Mouse (Mus musculus) left cerebral cortex, adult 18-20 months (tissue): ENCODE results near the gene Ttll5. TPM values are rescaled to one million over a fixed set of nuclear protein-coding genes. Genes with fewer than 3 reads are reported as not detected.

Source experiments
- DNase-seq, 2 experiments: peaks; one replicate each; pipeline ENCODE4 v3.0.0; 2021 to 2022; ENCODE audit warnings: low spot score in 2 of 2, mixed read lengths in 1 of 2
- total RNA-seq, 2 experiments: library from RNA; stranded (reverse); gene quantifications; 2 replicates each; pipeline ENCODE4 v1.2.3; 2021

The Ttll5 gene
- total RNA-seq, 2 experiments from 2014 or later, result 45.0 to 45.2 TPM

- DNase-seq, result no peak
Measured at GRCm38 (mm10) chr12:86086550-86086949, 262.1 kb downstream of the Ttll5 start.

DNA sequence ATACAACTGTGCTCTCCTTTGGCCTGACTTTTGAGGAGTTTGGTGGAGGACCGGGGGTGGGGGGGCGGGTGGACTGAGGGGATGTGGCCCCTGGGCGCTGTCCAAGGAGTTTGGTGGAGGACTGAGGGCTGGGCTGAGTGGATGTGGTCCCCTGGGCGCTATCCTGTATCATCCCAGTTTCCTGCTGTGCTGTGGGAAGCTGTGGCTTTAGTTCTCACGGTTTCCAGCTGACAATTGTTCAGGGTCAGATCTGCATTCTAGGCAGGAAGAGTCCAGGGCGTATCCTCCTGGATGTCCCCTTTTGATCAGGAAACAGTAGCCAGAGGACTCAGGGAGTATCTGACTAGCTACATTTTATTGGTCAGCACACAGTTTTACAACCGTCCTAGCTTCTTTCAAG is 263.6 kb downstream of the Ttll5 start:
- no peak for DNase-seq

DNA sequence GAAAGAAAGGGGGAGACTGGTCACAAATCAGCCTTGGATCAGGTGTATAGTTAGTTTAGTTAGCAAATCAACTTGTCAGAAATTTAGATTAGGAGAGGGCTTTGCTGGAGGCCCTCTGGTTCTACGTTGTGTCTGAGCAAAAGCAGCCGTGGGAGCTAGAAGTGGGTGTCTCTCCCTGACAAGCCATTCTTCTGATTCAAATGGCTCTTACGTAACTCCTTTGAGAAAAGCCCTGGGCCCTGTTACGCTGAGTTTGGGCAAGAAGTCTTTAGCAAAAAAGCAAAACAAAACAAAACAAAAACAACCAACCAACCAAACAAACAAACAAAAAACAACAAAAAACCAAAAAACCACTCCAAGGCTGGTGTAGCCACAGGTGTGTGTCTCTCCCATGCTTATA is 266.3 kb downstream of the Ttll5 start:
- no peak for DNase-seq

- DNase-seq, result no peak
Measured at GRCm38 (mm10) chr12:86091601-86092132, 267.2 kb downstream of the Ttll5 start.

DNA sequence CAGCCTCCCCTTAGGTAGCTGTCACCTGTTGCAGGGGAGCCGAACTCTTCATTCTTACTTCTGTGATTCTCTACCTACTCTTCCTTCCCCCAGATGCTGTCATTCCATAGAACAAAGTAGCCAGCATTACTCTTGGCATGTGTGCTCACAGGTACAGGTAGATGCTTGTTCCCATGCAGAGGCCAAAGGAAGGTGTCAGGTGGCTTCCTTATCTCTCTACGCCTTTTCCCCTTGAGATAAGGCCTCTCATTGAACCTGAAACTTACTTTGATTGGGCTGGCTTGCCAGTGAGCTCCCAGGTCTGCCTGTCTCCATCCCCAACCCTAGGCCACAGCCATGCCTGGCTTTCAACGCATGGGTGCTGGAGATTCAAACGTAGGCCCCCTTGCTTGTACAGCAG is 269.6 kb downstream of the Ttll5 start:
- DNase-seq, result no peak

DNA sequence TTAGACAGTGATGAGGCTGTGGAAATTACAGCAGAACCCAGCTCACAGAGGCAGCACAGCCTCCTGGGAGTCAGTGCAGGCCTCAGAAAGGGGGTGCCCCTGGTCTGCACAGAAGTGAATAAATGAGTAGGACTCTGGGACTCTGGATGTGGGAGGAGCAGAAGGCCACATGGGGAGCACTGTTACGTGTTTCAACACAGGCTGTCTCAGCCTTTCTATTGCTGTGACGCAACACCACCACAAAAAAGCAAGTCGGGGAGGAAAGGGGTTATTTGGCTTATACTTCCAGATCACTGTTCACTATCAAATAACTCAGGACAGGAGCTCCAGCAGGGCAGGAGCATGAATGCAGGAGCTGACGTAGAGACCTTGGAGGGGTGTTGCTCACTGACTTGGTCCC is 271.3 kb downstream of the Ttll5 start:
- no peak for DNase-seq

GRCm38 (mm10) chr12:86097781-86098180 is 273.3 kb downstream of the Ttll5 start:
- DNase-seq, result no peak

DNA sequence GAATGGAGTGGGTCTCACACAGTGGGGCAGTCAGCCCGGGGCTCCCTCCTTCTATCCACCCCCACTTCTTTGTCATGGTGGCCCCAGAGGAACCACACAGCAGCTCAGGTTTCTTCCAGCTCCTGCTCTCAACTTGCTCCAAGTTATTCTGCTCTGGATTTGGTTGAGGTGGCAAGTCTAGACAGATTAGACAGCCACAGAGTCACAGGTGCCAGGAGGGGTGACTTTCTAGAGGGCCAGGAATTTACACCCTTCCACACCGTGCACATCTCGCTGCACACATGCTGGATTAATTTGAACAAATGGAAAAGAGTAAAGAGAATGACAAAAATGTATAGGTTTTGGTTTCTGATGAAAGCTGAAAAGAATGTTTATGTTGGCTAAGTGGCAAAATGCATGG is 276.3 kb downstream of the Ttll5 start:
- no peak for DNase-seq

DNA sequence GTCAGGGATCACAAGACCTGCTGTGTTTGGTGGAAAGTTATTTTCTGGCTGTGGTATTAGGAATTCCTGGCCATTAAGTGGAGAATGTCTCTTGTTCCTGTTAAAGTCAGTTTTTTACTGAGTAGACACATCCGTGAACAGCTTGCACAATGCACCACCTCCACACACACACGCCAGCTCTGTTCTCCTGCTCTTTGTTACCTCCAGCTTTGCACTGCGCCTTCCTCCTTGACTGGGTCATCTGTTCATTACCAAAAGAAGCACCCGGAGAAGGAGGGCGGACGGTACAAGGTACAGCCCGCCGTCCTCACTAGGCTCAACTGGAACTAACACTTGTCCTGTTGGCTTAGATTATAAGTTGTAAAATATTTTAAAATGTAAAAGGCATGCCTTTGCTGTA is 278.2 kb downstream of the Ttll5 start:
- DNase-seq, result no peak

DNA sequence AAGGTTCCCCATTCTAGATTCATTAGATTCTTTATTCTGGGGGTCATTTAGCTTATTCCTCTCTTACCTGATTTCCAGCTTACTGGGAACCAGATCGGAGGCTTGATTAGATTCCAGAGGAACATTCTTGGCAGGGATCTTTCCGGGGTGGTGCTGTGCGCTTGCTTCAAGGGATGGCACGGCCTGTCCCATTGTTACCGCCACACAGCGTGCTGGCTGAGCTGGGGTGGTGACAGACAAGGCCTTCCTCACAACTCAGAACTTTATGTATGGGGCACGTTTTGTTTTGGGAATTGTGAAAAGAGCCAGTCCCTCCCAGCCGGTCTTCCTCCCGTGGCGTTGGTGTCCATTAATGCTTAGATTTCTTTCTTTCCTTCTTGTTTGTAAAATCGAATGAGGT is 278.9 kb downstream of the Ttll5 start:
- DNase-seq, result peak in 1 of 2 experiments; percentile 30

DNA sequence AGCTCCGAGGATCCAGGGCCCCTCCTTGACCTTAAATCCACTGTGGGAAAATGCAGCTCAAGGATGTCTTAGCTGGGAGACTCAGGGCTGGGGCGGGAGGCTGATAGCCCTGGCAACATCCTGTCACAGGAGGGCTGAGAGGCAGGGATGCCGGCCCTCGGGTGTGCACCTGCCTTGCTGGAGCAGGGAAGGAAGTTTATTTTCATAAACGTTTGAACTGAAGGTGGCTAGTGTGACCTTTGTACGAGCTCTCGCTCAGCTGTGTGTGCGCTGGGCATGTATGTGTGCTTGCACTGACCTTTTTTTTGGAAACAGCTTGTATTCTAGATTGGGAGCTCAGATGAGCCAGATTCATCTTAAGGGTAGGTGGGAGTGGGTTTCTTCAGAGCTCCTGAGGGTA is 279.4 kb downstream of the Ttll5 start:
- no peak for DNase-seq

- DNase-seq, result no peak
Measured at GRCm38 (mm10) chr12:86104297-86104696, 279.8 kb downstream of the Ttll5 start.

- DNase-seq, result no peak
Measured at GRCm38 (mm10) chr12:86105546-86105945, 281.1 kb downstream of the Ttll5 start.

DNA sequence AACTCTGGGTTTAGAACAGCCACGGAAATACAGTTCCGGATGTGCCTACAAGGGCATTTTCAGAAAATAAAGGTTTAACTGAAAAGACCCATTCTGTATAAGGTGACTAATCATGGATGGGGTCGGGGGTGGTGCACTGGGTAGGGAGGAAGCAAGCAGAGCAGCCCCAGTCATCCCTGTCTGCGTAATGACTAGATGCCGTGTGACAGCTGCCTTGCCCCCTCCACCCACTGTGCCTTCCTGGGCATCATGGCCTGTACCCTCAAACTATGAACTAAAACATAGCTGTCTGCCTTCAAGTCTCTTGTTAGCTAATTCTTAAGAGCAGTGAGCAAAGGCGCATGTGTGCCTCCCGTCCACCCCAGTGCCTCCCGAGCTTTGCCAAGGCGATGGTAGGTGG is 281.6 kb downstream of the Ttll5 start:
- DNase-seq, result no peak

DNA sequence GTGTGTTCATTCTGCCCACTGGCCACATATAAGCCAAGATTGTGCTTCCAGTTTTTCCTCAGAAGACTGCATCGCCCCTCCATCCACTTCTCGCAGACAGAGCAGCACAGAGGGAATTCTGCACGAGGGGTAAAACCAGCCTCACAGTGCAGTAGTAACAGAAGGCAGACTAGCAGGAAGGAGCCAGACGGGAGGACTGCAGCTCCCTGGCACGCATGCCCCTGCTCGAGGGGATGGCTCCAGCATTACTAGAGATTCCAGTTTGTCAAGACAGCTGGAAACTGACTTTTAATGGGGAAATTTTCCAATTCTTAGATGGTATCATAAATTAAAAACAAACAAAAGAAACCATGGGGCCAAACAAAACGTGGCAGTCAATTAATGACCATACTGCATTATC is 283.2 kb downstream of the Ttll5 start:
- no peak for DNase-seq

GRCm38 (mm10) chr12:86109531-86109930 is 285.1 kb downstream of the Ttll5 start:
- no peak for DNase-seq

- no peak for DNase-seq
Measured at GRCm38 (mm10) chr12:86110637-86111036, 286.2 kb downstream of the Ttll5 start.

Other genes starting within 250 kb of the Ttll5 start
- 10 to 100 TPM; 74.8 to 77.6 TPM for gene Jdp2, start 225.6 kb upstream of the Ttll5 start, total RNA-seq
- under 1 TPM; 0.40 to 0.73 TPM for gene Batf, start 138.0 kb upstream of the Ttll5 start, total RNA-seq
- 1 to 10 TPM; 1.3 to 2.3 TPM for gene Flvcr2, start 78.1 kb upstream of the Ttll5 start, total RNA-seq
- gene Erg28, start 109 bp upstream of the Ttll5 start, total RNA-seq, result 10 to 100 TPM; 52.1 to 53.4 TPM